Mouse (Mus musculus) G1E-ER4 (cell line): ENCODE measurements around the gene Nab2. TPM values are rescaled to one million over a fixed set of nuclear protein-coding genes. Genes with fewer than 3 reads are reported as not detected.

Source experiments
- GATA1 ChIP-seq: IDR thresholded peaks from one replicate; pipeline ENCODE4 v1.8.0; 2012; ENCODE audit warnings: low read length, inconsistent platforms
- polyA plus RNA-seq: library from polyadenylated mRNA; stranded (reverse); fragments of >175 nt; gene quantifications from 2 replicates; pipeline ENCODE4 v1.2.3, GENCODE M21; 2012

Gene Nab2
- polyA plus RNA-seq, 1 experiment = 76.8 TPM

DNA sequence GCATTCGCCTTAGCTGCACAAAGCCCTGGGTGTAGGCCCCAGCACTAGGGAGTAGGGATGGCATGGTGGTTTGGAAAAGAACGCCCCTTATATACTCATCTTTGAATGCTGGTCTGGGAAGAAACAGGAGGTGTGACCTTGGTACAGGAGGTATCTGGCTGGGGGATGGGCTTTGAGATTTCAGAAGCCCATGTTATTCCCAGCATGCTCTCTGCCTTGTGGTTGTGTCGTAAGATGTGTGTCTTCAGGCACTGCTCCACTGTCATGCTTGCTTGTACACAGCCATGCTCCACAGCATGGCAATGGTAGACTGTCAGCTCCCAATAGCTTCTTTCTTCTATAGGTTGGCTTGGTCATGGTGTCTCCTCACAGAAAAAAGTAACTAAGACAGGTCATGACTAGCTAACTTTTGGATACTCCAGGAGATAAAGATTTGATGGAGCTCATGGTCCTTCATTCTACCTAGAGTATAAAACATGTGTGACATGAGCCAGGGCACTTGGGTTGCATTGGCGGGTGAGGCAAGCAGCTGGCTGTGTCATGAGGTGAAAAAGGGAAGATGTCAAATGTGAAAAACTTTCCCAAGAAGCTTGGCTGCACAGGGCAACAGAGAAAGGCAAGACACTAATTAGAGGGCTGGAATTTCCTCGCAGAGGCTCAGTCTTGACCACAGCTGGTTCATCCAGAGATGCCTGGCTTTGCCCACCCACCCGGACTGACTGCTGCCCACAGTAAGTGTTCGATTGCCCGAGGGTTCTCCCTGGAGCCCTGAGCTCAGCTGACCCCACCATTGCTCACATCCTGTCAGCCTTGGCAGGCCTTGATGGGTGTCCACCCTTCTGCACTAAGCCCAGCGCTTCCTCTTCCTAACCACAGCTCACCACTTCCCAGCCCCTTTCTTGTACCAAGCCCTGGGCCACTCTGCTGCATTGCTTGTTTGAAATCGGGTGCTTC, 36.8 kb downstream of the Nab2 start:
- no peak for TF ChIP-seq GATA1

DNA sequence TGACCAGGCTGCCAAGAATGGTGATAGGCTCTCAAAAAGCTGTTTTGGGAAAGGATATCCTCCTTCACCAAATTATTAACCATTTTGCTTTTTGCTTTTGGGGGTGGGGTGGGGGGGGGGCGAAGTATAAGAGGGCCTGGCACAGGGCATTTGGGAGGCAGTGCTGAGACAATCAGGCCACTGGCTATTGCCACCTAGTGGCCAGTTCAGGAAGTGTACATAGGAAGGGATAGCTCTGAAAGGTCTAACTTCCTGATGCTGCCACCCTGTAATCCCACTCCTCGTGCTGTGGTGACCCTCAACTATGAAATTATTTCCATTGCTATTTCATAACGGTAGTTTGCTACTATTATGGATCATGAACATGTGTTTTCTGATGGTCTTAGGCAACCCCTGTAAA, 41.9 kb downstream of the Nab2 start:
- TF ChIP-seq GATA1 = no peak

DNA sequence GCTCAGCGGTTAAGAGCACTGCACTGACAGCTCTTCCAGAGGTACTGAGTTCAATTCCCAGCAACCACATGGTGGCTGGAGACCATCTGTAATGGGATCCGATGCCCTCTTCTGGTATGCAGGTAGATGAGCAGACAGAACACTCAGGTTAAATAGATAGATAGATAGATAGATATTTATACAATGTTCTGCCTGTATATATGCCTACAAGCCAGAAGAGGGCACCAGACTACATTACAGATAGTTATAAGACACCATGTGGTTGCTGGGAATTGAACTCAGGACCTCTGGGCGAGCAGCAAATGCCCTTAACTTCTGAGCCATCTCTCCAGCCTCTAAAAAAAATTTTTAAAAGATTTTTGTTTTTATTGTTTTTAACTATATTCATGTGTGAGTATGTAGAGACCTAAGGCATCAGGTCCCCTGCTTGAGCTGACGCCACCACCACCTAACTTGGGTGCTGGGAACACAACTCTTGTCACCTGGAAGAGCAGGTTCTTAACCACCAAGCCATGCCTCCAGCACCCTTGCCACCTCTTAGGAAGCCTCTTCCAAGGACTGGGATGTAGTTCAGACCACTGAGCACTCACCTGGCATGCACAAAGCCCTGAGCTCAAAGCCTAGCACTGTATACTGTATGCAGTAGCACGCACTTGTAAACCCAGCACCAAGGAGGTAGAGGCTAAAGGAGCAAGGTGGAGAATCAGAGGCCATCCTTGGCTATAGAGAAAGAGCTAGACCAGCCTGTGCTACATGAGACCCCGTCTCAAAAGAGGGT, 44.7 kb downstream of the Nab2 start:
- TF ChIP-seq GATA1 = no peak

DNA sequence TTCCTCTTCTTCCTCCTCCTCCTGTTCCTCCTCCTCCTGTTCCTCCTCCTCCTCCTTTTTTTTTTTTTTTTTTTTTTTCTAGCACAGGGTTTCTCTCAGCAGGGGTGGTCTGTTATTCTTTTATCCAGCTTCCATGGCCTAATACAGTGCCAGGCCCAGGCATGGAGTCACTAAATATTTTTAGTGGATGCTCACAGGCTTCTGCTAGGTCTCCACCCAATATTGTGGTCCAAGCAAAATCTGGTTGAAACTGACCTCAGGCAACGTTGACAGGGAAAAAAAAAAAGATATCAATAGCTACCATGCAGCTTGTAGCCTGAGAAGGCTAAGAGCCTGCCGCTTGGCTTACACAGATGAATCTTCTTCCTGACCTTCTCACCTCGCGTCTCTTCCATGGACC, 45.7 kb downstream of the Nab2 start:
- TF ChIP-seq GATA1 = no peak

DNA sequence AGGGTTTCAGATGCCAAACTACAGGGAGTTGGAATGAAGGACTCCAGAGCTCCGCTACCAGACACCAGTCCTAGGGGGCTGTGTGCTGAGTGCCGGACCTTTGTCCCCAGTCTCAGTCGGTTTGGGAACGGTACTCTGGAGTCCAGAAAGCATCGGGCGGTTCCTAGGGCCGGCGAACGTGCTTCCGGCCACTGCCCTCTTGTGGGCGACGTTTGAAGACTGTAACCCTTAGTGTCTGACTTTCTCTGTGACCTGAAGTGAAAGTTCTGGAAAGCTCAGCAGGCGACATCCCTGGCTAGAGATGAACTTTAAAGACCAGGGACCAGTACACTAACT, 46.3 kb downstream of the Nab2 start:
- no peak for TF ChIP-seq GATA1

DNA sequence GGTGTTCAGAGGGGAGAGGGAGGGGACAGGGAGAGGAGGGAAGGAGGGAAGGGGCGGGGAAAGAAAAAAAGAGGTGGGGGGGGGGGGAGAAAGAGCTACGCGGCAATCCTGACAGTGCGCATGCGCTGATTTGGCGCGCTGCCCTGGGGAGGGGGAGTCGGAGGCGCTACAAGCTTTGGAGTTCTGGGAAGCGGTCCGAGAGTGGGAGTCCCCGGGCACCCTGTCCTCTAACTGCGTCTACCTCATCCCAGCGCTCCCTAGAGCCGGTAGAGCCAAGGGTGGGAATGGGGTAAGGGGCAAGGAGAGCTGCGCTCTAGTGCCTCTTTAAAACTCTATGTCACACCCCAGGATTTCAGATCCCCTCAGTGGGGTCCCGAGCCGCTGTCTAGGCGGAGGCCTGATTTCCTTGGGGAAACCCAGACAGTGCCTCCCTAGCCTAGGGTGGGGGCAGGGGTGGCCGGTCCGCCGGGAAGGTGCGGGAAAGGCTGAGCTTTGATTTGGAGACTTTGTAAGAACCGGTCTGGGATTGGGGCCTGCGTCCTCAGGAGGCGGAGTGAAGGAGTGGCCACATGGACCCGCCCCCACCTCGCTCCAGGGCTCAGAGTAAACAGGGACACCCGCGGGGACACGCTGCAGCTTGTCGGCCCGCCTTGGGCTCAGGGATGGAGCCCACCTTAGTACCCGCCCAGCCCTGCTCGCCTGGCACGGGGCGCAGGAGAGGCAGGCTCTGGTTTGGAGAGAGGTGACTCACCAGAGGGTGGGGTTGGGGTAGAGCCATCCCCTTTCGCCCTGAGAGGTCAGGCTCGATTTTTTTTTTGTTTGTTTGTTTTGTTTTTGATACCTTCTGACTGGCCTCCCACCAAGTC, 46.9 kb downstream of the Nab2 start:
- no peak for TF ChIP-seq GATA1

DNA sequence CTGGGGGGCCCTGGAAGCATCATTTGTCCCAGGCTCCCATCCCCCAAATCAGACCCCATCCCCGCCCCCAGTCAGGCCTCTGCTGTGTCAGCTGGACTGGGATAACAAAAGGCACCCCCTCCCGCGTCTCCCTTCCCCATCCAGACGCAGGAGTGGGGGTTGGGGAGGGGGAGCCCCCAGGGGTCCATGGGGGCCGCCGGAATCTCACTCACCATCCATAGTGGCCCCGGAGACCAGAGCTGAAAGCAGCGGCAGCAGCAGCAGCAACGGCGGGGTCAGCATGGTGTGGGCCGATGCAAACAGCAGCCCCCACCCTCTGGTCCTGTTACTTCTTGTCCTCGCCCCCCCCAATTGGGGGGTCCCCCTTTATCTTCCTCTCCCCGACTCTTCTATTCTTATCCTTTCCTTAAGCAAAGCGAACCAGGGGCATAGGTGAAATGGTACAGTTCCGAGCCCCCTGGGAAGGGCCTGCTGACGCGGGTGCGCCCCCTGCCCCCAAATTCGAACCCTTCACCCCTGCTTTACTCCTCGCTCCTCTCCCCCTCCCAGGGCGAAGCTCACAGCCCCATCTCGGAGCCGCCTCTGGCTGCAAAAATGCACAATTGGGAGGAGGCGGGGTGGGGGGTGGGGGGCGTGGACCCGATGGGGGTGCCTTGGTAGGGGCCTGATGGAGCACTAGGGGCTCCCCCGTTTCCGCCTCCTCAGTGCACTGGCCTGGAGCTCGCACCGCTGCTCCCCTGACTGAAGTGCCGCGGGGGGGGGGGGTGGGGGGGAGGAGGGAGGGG, 47.8 kb downstream of the Nab2 start, which contains the start of gene Lrp1:
Lrp1 (minus strand) TSS at position 743 of the 785 bp plus-strand sequence.
- no peak for TF ChIP-seq GATA1

DNA sequence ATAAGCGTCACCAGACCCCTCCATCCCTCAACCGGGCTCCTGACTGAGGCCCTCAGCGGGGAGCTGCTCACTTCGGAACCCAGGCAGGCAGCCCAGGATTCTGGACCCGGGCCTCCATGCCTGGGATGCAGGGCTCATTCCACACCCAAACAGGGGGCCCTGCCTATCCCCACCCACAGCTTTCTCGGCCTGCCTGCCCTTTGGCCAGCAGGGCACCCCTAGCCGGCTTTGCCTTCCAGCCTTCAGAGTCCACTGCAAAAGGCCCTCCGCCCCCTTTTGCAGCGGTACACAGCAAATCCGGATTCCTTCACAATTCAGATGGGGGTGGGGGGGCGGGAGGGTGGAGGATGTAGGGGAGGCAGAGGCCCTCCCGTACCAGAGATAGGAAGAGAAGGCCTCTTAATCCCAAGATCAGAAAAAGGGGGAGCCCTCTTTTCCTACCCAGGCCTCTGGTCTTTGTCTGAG, 48.4 kb downstream of the Nab2 start:
- no peak for TF ChIP-seq GATA1

DNA sequence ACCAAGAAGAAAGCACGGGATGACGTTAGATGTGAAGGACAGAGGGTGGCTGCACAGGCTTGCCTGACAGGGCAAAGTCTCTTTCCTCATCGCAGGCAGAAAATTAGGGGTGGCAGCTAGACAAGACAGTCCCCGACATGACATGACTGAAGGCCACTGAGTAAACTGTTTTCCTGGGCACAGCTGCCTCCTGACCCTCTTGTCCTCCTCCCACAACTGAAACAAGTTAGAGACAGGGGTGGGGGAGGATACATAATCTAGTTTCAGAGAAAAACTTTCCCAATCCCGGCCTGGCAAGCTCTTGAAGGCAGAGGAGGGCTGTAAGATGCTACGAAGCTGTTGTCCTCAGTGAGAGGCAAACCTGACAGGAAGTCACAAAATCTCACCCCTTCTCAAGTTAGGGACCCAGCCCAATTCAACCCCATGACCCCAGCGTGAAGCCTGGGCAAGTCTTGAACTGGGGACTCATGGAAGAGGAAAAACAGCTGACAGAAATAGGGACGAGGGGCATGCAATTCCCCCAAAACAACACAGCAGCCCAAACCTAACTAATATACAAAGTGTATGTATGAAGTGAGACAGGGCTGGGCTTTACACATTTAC, 49.1 kb downstream of the Nab2 start:
- TF ChIP-seq GATA1 = no peak

DNA sequence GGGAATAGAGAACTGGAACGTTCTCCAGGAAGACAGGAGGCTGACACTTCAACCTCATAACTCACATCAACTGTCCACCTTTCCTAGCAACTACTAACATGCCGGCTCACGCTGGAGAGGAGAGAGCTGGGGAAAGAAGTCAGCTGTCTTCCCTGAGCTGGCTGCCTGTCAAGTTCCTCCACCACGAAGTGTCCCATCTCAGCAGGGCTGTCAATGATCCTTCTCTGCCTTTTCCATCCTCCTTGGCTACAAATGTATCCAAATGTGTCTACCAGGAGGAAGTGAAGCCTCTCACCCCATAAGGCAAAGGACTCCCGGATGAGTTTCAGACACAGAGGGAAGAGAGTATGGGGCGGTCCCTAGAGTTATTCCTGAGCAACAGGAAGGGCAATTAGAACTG, 50.2 kb downstream of the Nab2 start:
- TF ChIP-seq GATA1 = no peak

DNA sequence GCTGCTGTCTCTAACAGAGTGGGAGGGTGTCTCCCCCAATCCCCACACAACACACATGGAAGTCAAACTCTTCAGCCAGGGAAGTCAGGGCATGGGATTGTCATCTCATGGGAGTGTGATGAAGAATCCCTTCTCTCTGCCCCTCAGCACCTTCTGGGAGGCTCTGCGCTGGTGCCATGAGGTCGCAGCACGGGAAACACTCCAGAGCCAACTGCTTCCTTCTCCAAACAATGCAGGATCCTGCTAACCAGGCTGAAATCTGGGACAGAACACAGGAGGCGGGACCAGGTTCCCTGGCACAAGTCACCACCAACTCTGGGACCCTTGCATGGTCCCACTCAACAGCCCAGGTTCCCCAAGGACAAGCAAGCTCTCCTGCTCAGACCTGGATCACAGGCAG, 51.1 kb downstream of the Nab2 start:
- no peak for TF ChIP-seq GATA1

DNA sequence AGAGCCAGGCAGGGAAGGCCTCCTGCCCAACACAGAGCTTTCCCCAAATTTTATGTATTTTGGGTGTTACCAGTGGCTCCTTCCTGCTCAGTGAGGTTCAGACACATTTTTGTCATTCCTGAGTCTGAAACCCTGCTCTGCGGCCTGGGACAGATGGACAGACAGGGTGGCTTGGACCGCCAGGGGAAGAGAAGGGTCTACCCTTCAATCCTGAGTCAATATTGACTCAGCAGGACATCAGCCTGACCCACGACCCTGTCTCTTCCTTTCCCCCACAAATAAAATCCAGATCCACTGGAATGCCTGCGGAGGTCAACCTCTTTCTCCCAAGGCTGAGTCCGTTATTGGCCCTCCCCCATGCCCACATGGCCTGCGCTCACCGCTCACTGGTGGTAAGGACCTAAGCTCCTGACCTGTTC, 52.1 kb downstream of the Nab2 start:
- no peak for TF ChIP-seq GATA1

DNA sequence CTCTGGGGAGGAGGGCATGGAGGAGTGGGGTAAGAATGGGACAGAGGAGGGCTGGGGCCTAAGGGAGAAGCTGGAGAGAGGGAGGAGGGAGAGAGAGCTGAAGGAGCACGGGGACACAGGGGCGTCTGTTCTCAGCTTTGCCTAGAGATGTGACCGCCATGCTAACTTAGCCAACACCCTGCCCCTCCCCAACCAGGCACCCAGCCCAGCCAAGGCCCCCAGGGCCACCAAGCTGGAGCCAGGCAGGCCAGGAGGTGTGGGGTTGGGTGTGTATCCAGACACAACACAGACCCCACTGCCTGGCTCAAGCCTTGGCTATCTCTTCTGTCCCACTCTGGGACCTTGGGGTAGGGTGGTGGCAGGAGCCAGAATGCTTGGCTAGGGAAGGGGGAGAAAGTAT, 52.8 kb downstream of the Nab2 start:
- no peak for TF ChIP-seq GATA1

DNA sequence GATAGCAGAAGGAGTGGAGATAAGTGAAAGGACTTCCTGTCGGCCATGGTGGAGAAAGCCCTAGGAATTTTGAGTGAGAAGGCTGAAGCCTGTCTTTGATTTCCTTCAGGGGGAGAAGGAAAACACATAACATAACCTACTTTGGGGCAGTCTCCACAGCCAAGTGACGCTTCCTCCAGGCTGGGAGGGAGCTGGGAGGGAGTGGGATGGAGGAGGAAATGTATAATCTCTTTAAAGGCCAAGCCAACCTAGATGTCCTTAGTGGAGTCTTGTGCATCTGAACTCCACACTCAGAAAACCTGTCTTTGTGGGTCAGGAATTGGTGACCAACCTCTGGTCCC, 53.4 kb downstream of the Nab2 start:
- TF ChIP-seq GATA1 = no peak
